Comparison of ENCODE assay signal across 13 mouse cellular contexts in genomic region chr9:44807778-44808177, GRCm38 (mm10). TPM values are rescaled to one million over a fixed set of nuclear protein-coding genes. Genes with fewer than 3 reads are reported as not detected.
"Had no signal": no experiment of that assay in that cellular context is flagged by ENCODE, and none has a peak within 500 bp of the region (broad histone marks: within the 10 kb centered on the region; RNA-seq: fewer than 3 reads in every experiment).

No protein-coding gene starts in this region.

- DNase-seq: retina, postnatal 1 day; right cerebral cortex, adult 18-20 months; right cerebral cortex, postnatal 14 days; right cerebral cortex, postnatal 25 days; right cerebral cortex, postnatal 4 days; spleen, adult 18-20 months; thymus, adult 18-20 months; thymus, adult 2 months; thymus, postnatal 14 days; thymus, postnatal 25 days; thymus, postnatal 36 days; thymus, postnatal 4 days had no signal

RNA-seq across cellular contexts. Expression of gene Tmem25, which starts 8.7 kb away (rescaled TPM):
- total RNA-seq: neutrophil, adult 5-6 weeks had no signal
